Mouse (Mus musculus): ENCODE results near the gene Golga4. TPM values are rescaled to one million over a fixed set of nuclear protein-coding genes. Genes with fewer than 3 reads are reported as not detected.

Golga4 gene
- polyA plus RNA-seq, 1 experiment from 2014 or later = 48.5 TPM

DNA sequence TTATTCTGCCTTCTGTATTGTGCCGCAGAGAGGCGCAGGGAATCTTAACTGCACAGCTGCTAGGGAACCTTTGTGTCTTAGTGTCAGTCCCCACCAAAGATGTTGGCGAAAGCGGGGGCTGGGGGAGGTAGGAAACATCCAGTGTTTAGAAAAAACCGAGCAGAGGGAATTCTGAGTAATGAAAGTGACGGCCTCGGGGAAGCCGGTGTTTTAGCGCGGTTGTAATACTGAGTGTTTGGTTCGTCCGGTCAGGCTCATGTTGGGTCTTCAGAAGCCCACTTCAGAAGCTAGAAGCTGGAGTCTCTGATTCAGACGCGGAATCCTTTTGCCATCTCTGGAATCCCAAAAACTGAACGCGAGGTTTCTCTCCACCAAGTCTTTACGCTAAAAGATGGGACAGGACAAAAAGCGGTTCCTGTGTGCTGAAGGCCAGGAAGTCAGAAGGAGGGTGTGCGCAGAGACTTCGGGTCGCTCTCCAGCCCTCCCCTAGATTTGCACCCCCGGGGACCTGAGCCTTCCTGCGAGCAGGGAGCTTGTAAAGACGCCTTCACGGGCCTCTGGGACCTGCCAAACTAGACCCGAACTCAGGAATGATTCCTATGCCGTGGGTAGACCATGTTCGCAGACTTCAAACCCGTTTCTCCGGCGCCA lies 28.7 kb upstream of the Golga4 start:
- no peak for ATAC-seq (ENCODE audit: low read depth)
- no peak for DNase-seq (ENCODE audit: low spot score)
- H3K9me3 ChIP-seq (ENCODE audit: control insufficient read depth, low read length) = no peaks in the 10 kb centered on the region
- peaks cover 14% of the 10 kb centered on the region; the same call in 1 of the 2 replicates for H3K4me1 ChIP-seq (ENCODE audit: control insufficient read depth, insufficient read depth, low read length)
- under 1% methylated on average over 31 of the region's 31 CpGs for WGBS
- no peak overlapping the region for H3K9ac ChIP-seq (ENCODE audit: low read depth, low read length)
- H3K4me2 ChIP-seq (ENCODE audit: low read depth, low read length) = peak overlapping the region; percentile 69
- no peak overlapping the region for H3K27ac ChIP-seq (replicated peaks; ENCODE audit: low read depth, low read length)
- H3K27me3 ChIP-seq (replicated peaks; ENCODE audit: control insufficient read depth, insufficient read depth, low read length) = peaks cover 93% of the 10 kb centered on the region
- no peaks in the 10 kb centered on the region for H3K36me3 ChIP-seq (ENCODE audit: control insufficient read depth, insufficient read depth, low read length)
- peak overlapping the region; percentile 45 for H3K4me3 ChIP-seq (ENCODE audit: low read depth, low read length)

DNA sequence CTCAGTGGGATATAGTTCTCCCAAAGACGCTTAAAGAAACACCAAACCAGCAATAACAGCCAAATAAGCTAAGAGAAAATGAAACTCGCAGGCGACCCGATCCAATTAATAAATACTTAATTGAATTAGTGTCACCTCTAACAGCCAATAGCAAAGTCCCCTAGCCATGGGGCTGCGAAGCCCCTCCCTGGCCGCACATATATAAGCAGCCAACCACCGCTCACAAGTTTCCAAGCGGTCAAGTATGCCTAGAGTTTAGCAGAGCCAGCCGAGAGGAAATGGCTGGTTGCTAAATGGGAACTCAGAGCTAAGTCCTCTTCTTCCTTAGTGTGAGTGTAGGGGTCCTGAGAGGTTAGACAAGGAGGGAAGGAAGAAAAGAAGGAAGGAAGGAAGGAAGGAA lies 28.1 kb upstream of the Golga4 start, which contains the start of gene Eomes:
Gene Eomes (plus strand): TSS at position 252 of the 400 bp plus-strand sequence.
- no peaks in the 10 kb centered on the region for H3K36me3 ChIP-seq (ENCODE audit: control insufficient read depth, insufficient read depth, low read length)
- peak within 1 kb of the TSS; percentile 30 for H3K9ac ChIP-seq (ENCODE audit: low read depth, low read length)
- no peak for DNase-seq (ENCODE audit: low spot score)
- no peaks in the 10 kb centered on the region for H3K9me3 ChIP-seq (ENCODE audit: control insufficient read depth, low read length)
- no peak within 1 kb of the TSS for H3K27ac ChIP-seq (replicated peaks; ENCODE audit: low read depth, low read length)
- H3K4me3 ChIP-seq (ENCODE audit: low read depth, low read length) = peak within 1 kb of the TSS; percentile 45
- peak within 1 kb of the TSS; percentile 69 for H3K4me2 ChIP-seq (ENCODE audit: low read depth, low read length)
- no peak for ATAC-seq (ENCODE audit: low read depth)
- WGBS = under 1% methylated on average over 9 of the region's 9 CpGs
- H3K27me3 ChIP-seq (replicated peaks; ENCODE audit: control insufficient read depth, insufficient read depth, low read length) = peaks cover 93% of the 10 kb centered on the region
- H3K4me1 ChIP-seq (ENCODE audit: control insufficient read depth, insufficient read depth, low read length) = peaks cover 14% of the 10 kb centered on the region; the same call in 1 of the 2 replicates

- no peak overlapping the region for H3K27ac ChIP-seq (replicated peaks; ENCODE audit: low read depth, low read length)
- peak overlapping the region; percentile 11; the same call in 1 of the 2 replicates for H3K9ac ChIP-seq (ENCODE audit: low read depth, low read length)
- 0% methylated on average over 15 of the region's 29 CpGs for WGBS
- no peaks in the 10 kb centered on the region for H3K9me3 ChIP-seq (ENCODE audit: control insufficient read depth, low read length)
- DNase-seq (ENCODE audit: low spot score) (no peak), ATAC-seq (ENCODE audit: low read depth) (no peak; the same call in 1 of the 2 replicates)
- H3K27me3 ChIP-seq (replicated peaks; ENCODE audit: control insufficient read depth, insufficient read depth, low read length) = peaks cover 95% of the 10 kb centered on the region
- H3K4me1 ChIP-seq (ENCODE audit: control insufficient read depth, insufficient read depth, low read length) = peaks cover 14% of the 10 kb centered on the region; the same call in 1 of the 2 replicates
- H3K4me3 ChIP-seq (ENCODE audit: low read depth, low read length) = peak overlapping the region; percentile 45
- no peaks in the 10 kb centered on the region for H3K36me3 ChIP-seq (ENCODE audit: control insufficient read depth, insufficient read depth, low read length)
- peak overlapping the region; percentile 69 for H3K4me2 ChIP-seq (ENCODE audit: low read depth, low read length)
Measured at GRCm38 (mm10) chr9:118478458-118478838, 27.6 kb upstream of the Golga4 start.

DNA sequence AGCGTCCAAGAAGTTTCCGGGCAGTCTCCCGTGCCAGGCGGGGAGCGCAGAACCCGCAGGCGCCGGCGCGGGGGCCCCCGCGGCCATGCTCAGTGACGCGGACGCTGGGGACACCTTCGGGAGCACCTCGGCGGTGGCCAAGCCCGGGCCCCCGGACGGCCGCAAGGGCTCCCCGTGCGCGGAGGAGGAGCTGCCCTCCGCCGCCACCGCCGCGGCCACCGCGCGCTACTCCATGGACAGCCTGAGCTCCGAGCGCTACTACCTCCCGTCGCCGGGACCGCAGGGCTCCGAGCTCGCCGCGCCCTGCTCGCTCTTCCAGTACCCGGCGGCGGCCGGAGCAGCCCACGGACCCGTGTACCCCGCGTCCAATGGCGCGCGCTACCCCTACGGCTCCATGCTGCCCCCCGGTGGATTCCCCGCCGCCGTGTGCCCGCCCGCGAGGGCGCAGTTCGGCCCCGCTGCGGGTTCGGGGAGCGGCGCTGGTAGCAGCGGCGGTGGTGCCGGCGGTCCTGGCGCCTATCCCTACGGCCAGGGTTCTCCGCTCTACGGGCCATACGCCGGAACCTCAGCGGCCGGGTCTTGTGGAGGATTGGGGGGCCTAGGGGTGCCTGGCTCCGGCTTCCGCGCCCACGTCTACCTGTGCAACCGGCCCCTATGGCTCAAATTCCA lies 27.1 kb upstream of the Golga4 start:
- no peaks in the 10 kb centered on the region for H3K36me3 ChIP-seq (ENCODE audit: control insufficient read depth, insufficient read depth, low read length)
- WGBS = under 1% methylated on average over 52 of the region's 87 CpGs
- DNase-seq (ENCODE audit: low spot score) = no peak
- no peak overlapping the region for H3K27ac ChIP-seq (replicated peaks; ENCODE audit: low read depth, low read length)
- no peaks in the 10 kb centered on the region for H3K9me3 ChIP-seq (ENCODE audit: control insufficient read depth, low read length)
- H3K27me3 ChIP-seq (replicated peaks; ENCODE audit: control insufficient read depth, insufficient read depth, low read length) = peaks cover 97% of the 10 kb centered on the region
- H3K4me1 ChIP-seq (ENCODE audit: control insufficient read depth, insufficient read depth, low read length) = peaks cover 14% of the 10 kb centered on the region; the same call in 1 of the 2 replicates
- peak overlapping the region; percentile 30; the same call in 1 of the 2 replicates for H3K9ac ChIP-seq (ENCODE audit: low read depth, low read length)
- peak; percentile 31 for ATAC-seq (ENCODE audit: low read depth)
- peak overlapping the region; percentile 69 for H3K4me2 ChIP-seq (ENCODE audit: low read depth, low read length)
- H3K4me3 ChIP-seq (ENCODE audit: low read depth, low read length) = peak overlapping the region; percentile 45

- Histone ChIP-seq H3K9ac (ENCODE audit: low read depth, low read length) (no peak overlapping the region), H3K36me3 (ENCODE audit: control insufficient read depth, insufficient read depth, low read length) (no peaks in the 10 kb centered on the region)
- ATAC-seq (ENCODE audit: low read depth) = no peak
Measured at GRCm38 (mm10) chr9:118479508-118480291, 26.4 kb upstream of the Golga4 start.

GRCm38 (mm10) chr9:118480292-118480690 lies 25.8 kb upstream of the Golga4 start:
- H3K4me1 ChIP-seq (ENCODE audit: control insufficient read depth, insufficient read depth, low read length) = peaks cover 14% of the 10 kb centered on the region; the same call in 1 of the 2 replicates
- ATAC-seq (ENCODE audit: low read depth) (no peak), DNase-seq (ENCODE audit: low spot score) (no peak)
- WGBS = 3% methylated on average over 14 of the region's 14 CpGs
- H3K4me3 ChIP-seq (ENCODE audit: low read depth, low read length) = no peak overlapping the region
- no peaks in the 10 kb centered on the region for H3K36me3 ChIP-seq (ENCODE audit: control insufficient read depth, insufficient read depth, low read length)
- H3K9me3 ChIP-seq (ENCODE audit: control insufficient read depth, low read length) = no peaks in the 10 kb centered on the region
- no peak overlapping the region for H3K27ac ChIP-seq (replicated peaks; ENCODE audit: low read depth, low read length)
- H3K27me3 ChIP-seq (replicated peaks; ENCODE audit: control insufficient read depth, insufficient read depth, low read length) = peaks cover 99% of the 10 kb centered on the region
- H3K9ac ChIP-seq (ENCODE audit: low read depth, low read length) = no peak overlapping the region
- no peak overlapping the region for H3K4me2 ChIP-seq (ENCODE audit: low read depth, low read length)

More at GRCm38 (mm10) chr9:118479508-118480291, 26.4 kb upstream of the Golga4 start:
- H3K4me2 ChIP-seq (ENCODE audit: low read depth, low read length) = peak overlapping the region; percentile 69; the same call in 1 of the 2 replicates
- H3K4me1 ChIP-seq (ENCODE audit: control insufficient read depth, insufficient read depth, low read length) = peaks cover 14% of the 10 kb centered on the region; the same call in 1 of the 2 replicates
- peaks cover 99% of the 10 kb centered on the region for H3K27me3 ChIP-seq (replicated peaks; ENCODE audit: control insufficient read depth, insufficient read depth, low read length)
- no peak for DNase-seq (ENCODE audit: low spot score)
- H3K27ac ChIP-seq (replicated peaks; ENCODE audit: low read depth, low read length) = no peak overlapping the region
- H3K9me3 ChIP-seq (ENCODE audit: control insufficient read depth, low read length) = no peaks in the 10 kb centered on the region
- peak overlapping the region; percentile 45 for H3K4me3 ChIP-seq (ENCODE audit: low read depth, low read length)
- 3% methylated on average over 23 of the region's 23 CpGs for WGBS

- H3K27ac ChIP-seq (replicated peaks; ENCODE audit: low read depth, low read length) = no peak overlapping the region
- H3K4me3 ChIP-seq (ENCODE audit: low read depth, low read length) = no peak overlapping the region
- ATAC-seq (ENCODE audit: low read depth) (no peak), DNase-seq (ENCODE audit: low spot score) (no peak)
- no peaks in the 10 kb centered on the region for H3K36me3 ChIP-seq (ENCODE audit: control insufficient read depth, insufficient read depth, low read length)
- no peak overlapping the region for H3K9ac ChIP-seq (ENCODE audit: low read depth, low read length)
- no peaks in the 10 kb centered on the region for H3K9me3 ChIP-seq (ENCODE audit: control insufficient read depth, low read length)
- H3K4me2 ChIP-seq (ENCODE audit: low read depth, low read length) = no peak overlapping the region
- 79% methylated on average over 10 of the region's 10 CpGs for WGBS
- H3K4me1 ChIP-seq (ENCODE audit: control insufficient read depth, insufficient read depth, low read length) = 0 out of 2 replicates have a peak, but pooled peaks cover 10% of the 10 kb centered on the region
- peaks cover 99% of the 10 kb centered on the region for H3K27me3 ChIP-seq (replicated peaks; ENCODE audit: control insufficient read depth, insufficient read depth, low read length)
Measured at GRCm38 (mm10) chr9:118482210-118482609, 23.9 kb upstream of the Golga4 start.
